Mouse (Mus musculus) olfactory bulb, adult 2 months (tissue): ENCODE results near the gene Arhgap22. TPM values are rescaled to one million over a fixed set of nuclear protein-coding genes. Genes with fewer than 3 reads are reported as not detected.

Experiments
- H3K27ac ChIP-seq: fragments of 200-500 bp; 2 replicates; pipeline ENCODE4 v1.5.1; 2012; ENCODE audit warnings: low read depth, low read length; ENCODE audit not compliant: insufficient read depth
- H3K4me1 ChIP-seq: fragments of 200-500 bp; 2 replicates; pipeline ENCODE4 v1.6.1; 2012; ENCODE audit warnings: low read length; ENCODE audit not compliant: control insufficient read depth, insufficient read depth
- H3K4me3 ChIP-seq: fragments of 200-500 bp; 2 replicates; pipeline ENCODE4 v1.5.1; 2012; ENCODE audit warnings: mild to moderate bottlenecking, low read depth, low read length, moderate library complexity; ENCODE audit not compliant: insufficient read depth
- CTCF ChIP-seq: fragments of 200-500 bp; IDR thresholded peaks from 2 replicates; pipeline ENCODE4 v1.5.1; 2012; ENCODE audit warnings: low read depth, mild to moderate bottlenecking, low read length, moderate library complexity; ENCODE audit not compliant: insufficient read depth
- POLR2A ChIP-seq: fragments of 200-500 bp; IDR thresholded peaks from 2 replicates; pipeline ENCODE4 v1.6.1; 2012; ENCODE audit warnings: mild to moderate bottlenecking, low read depth, low read length, moderate library complexity; ENCODE audit not compliant: insufficient read depth
- WGBS: fragments of 180-500 bp; shearing (Covaris S2); methylation state at CpG from one replicate; pipeline ENCODE4 v1.1.7; 2018; 5-methylcytosine and 5-hydroxymethylcytosine counted together
- polyA plus RNA-seq: library from polyadenylated mRNA; stranded (reverse); fragments of >200 nt; gene quantifications from 2 replicates; pipeline ENCODE4 v1.2.4, GENCODE M21; 2012; ENCODE audit warnings: low replicate concordance; ENCODE audit not compliant: missing spikeins, insufficient read depth, insufficient read length

Arhgap22 gene
- polyA plus RNA-seq, 1 experiment = not detected

DNA sequence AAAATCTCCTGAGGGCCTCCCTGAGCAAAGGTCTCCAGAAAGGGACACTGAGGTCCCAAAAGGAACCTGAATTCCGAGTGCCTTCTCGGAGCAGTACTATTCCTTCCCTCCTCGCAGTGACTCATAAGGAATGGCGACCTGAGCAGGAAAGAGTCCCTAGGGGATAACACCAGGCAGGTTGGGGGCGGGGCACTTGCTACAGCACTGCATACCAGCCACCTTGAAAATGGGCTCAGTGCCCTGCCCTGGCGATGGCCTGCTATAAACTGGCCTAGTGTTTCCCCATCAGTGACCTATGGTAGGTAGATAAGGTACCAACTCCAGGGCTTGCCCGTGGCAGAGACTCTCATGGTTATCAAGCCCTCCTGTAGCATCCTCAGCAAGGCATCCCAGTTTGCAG, 100.3 kb downstream of the Arhgap22 start:
- H3K27ac ChIP-seq = no peak overlapping the region
- WGBS = 61% methylated on average over 7 of the region's 7 CpGs
- H3K4me3 ChIP-seq = no peak overlapping the region

DNA sequence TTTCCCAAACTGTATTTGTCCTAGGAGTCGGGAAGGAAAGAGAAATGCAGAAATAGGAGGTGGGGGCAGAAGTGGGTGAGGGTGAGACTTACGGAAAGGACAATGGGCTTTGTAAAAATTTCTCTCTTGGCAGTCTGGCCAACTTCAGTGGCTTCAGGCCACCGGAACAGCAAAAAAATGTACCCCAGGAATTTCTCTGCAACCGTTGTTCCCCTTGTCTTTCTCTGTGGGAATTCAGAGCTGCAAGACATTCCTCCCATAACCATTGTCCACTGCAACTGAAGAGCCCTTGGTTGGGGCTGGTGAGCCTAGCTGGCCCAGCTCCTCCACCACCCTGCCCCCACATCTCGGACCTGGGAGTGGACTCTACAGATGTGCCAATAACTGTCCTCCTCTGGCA, 101.3 kb downstream of the Arhgap22 start:
- TF ChIP-seq POLR2A = no peak
- no peak for TF ChIP-seq CTCF
- H3K27ac ChIP-seq = no peak overlapping the region
- H3K4me1 ChIP-seq = peaks cover 18% of the 10 kb centered on the region
- H3K4me3 ChIP-seq = no peak overlapping the region
- 54% methylated on average over 5 of the region's 5 CpGs for WGBS

More for the DNA sequence above, 100.3 kb downstream of the Arhgap22 start:
- H3K4me1 ChIP-seq = peaks cover 12% of the 10 kb centered on the region; the same call in 1 of the 2 replicates
- TF ChIP-seq CTCF (no peak), POLR2A (no peak)

DNA sequence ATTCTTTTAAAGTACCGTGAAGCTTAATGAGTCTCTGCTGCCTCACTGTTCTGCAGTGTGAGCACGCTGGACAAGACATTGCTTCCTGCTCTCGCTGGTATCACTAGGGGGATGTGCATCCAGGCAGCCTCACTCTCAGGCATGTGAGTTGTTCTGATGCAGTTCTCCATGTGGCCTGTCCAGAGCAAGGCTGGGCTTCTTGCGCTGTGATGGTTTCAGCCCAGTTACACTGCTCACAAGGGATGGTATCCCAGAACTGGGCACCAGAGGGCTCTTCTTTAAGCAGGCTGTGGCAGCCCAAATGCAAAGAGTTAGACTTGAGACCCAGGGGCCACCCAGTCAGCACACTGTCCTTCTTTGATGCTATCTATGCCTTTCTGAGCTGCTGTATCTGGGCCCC, 101.9 kb downstream of the Arhgap22 start:
- WGBS = 64% methylated on average over 4 of the region's 4 CpGs
- Histone ChIP-seq H3K27ac (no peak overlapping the region), H3K4me1 (peaks cover 21% of the 10 kb centered on the region), H3K4me3 (no peak overlapping the region)
- TF ChIP-seq POLR2A (no peak), CTCF (peak; percentile 11; the same call in 1 of the 2 replicates)

DNA sequence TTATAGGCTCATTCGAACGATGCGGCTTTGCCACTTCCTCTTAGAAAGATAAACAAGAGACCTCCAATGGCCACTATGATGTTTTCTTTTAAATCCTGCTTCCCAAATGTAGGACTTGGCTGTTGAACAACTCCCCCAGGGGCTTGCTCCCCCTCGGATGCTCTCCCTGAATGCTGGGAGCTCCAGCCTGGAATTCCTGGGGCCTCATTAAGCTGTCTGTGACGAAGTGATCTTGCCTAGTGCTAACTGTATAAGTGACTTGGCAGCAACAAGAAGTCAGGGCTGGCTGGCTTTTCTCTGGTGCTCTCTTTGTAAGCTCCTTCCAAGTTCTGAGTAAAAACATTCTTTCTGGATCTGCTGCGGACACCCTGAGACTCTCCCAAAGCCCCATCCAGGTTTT, 104.1 kb downstream of the Arhgap22 start:
- no peak overlapping the region for H3K4me3 ChIP-seq
- TF ChIP-seq POLR2A = no peak
- TF ChIP-seq CTCF = no peak
- H3K27ac ChIP-seq = no peak overlapping the region
- H3K4me1 ChIP-seq = peaks cover 27% of the 10 kb centered on the region
- 33% methylated on average over 6 of the region's 6 CpGs for WGBS

DNA sequence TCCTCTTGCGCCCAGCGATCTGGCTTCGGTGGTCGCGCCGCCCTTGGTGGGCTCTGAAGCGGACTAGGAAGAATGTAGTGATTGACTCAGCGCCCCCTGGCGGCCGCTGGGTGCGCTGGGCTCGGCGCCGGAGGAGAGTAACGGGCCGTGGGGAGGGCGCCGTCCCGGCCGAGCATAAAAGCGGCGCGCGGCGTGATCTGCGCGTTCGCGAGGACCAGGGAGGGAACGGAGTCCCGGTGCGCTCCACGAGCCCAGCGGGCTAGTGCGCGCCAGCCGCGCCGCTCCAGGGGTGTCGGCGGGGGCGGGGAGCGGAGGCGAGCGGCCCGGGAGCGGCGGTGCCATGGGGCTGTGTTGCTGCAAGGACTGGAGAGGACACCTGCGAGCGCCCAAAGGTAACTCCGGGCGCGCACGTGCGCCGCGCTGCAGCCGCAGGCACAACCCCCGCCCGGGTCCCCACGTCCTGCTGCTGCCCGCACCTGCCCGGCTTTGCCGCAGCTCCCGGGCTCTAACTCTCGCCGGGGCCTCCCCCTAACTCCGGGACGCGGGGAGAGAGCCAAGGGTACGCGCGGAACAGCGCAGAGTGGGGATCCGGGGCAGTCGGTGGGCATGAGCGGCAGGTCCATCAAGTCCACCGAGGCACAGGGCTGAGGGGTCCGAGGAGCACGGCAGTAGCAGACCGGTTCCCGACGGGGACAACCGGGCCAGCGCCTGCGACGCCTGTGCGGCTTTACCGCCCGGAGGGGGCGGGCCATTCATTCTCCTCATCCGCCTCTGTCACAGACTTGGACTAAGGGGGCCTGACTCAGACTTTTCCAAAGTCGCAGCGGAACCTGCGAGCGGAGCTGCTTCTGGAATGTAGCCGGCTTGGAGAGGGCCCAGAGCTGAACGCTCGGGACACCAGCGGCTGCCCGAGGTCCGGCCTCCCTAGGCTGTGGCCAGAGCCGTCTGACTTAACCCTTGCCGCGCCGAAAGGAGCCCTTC, 106.0 kb downstream of the Arhgap22 start:
- no peak overlapping the region for H3K27ac ChIP-seq
- peaks cover 28% of the 10 kb centered on the region for H3K4me1 ChIP-seq
- WGBS = 1% methylated on average over 106 of the region's 106 CpGs
- H3K4me3 ChIP-seq = peak overlapping the region; percentile 61
- no peak for TF ChIP-seq POLR2A
- peak; percentile 92 for TF ChIP-seq CTCF

DNA sequence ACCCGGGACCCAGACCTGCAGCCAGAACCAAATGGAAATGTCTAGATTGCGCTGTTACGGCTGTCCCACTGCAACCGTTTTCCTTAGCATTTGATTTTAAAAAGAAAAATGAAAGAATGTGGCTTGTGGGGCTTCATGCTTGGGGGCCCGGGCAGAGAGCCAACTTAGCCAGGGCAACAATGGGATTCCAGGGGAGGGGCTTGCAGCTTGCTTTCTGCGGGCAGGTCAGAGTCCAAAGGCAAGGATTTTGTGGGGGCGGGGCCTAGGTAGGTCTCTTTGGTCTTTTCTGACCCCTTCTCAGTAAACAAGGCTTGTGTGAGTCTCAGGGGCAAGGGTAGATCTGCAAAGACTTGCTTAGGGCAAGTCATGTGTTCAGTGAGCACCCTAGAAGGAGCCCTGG, 107.0 kb downstream of the Arhgap22 start:
- Histone ChIP-seq H3K27ac (no peak overlapping the region), H3K4me1 (peaks cover 30% of the 10 kb centered on the region), H3K4me3 (no peak overlapping the region)
- 28% methylated on average over 7 of the region's 7 CpGs for WGBS
- TF ChIP-seq CTCF (no peak), POLR2A (no peak)

DNA sequence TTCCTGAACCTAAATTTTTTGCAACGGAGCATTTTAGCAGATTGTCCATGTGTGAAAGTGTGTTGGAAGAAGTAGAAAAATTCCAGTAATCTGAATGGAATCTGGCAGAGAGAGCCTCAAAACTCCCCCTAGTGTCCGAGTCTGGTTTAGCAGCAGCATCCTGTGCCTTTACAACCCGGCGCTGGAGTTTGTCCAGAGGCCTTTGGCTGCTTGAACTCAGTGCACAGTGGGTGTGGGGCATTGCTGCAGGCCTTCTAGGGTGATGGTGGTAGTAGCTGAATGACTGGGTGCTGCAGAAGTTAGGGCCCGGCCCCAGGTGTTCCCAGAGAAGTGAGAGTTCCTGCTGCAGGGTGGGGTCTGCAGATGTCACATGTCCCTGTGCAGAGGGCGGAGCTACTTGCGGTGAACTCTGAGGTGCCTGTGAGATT, 108.8 kb downstream of the Arhgap22 start:
- 33% methylated on average over 7 of the region's 7 CpGs for WGBS
- H3K4me3 ChIP-seq = no peak overlapping the region
- peak; percentile 55; the same call in 1 of the 2 replicates for TF ChIP-seq CTCF
- no peak for TF ChIP-seq POLR2A
- peaks cover 31% of the 10 kb centered on the region for H3K4me1 ChIP-seq
- H3K27ac ChIP-seq = no peak overlapping the region

DNA sequence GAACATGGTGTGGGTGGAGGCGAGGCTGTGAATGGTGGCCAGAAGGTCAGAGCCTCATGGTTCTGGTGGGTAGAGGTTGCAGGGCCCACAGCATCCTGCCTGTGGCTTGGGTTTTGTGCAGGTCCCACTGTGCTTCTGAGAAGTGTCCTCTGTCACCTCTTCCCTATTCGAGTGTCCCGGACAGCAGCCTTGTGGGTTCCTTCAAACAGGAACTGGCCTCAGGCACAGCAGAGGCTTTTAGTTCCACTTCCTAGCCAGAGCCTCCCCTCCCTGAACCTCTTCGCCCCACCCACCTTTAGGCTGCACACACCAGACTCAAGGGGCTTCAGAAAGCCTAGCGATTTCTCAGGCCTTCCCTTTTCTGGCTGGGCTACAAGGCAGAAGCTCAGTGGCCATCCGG, 110.7 kb downstream of the Arhgap22 start:
- no peak for TF ChIP-seq CTCF
- no peak for TF ChIP-seq POLR2A
- Histone ChIP-seq H3K27ac (no peak overlapping the region), H3K4me1 (peaks cover 35% of the 10 kb centered on the region), H3K4me3 (no peak overlapping the region)
- 78% methylated on average over 6 of the region's 6 CpGs for WGBS

DNA sequence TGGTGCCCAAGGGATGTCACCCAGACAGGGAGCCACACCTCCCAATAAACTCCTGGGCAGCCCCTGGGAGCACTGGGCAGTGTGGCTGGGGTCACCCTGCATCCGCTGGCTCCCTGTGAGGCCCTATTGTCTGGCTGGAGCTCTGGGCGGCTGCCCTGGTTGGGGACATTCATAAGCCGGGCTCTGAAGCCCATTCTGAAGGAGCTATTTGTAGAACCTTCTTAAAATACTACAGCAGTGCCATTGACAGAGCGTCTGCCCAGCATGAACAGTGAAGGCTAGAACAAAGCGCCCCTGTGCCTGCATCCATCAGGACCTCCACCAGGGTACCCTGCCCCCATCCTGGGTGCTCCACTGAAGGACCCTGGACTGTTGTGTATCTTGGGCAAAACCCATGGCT, 114.5 kb downstream of the Arhgap22 start:
- H3K4me3 ChIP-seq = no peak overlapping the region
- no peak overlapping the region for H3K27ac ChIP-seq
- TF ChIP-seq CTCF (no peak), POLR2A (no peak)
- WGBS = 51% methylated on average over 5 of the region's 5 CpGs
- peaks cover 20% of the 10 kb centered on the region for H3K4me1 ChIP-seq
